Mouse (Mus musculus) neural tube, embryonic 12.5 days (tissue): ENCODE data around the gene Pacs1. TPM values are rescaled to one million over a fixed set of nuclear protein-coding genes. Genes with fewer than 3 reads are reported as not detected.
A peak's percentile ranks its signal among the peaks of the same experiment; 100 is the strongest.
"Not testable (repeated sequence)": the region's sequence is repeated elsewhere in the genome, so short reads cannot be mapped to it uniquely, and the experiment has no call there.

Source experiments
- ATAC-seq: fragments of 200-750 bp; cut with Nextera tagmentation; 2 replicates; pipeline ENCODE4 v1.8.0; 2017; ENCODE audit warnings: low read depth, mild to moderate bottlenecking, moderate TSS enrichment, moderate library complexity; ENCODE audit not compliant: low FRiP score
- H3K27ac ChIP-seq: fragments of 300-500 bp; sonication (generic); 2 replicates; pipeline ENCODE4 v1.5.1; 2016
- H3K27me3 ChIP-seq: fragments of 300-500 bp; sonication (generic); replicated peaks from 2 replicates; pipeline ENCODE4 v1.6.1; 2016; ENCODE audit warnings: mild to moderate bottlenecking
- H3K36me3 ChIP-seq: fragments of 300-500 bp; sonication (generic); 2 replicates; pipeline ENCODE4 v1.6.1; 2016; ENCODE audit warnings: mild to moderate bottlenecking
- H3K4me1 ChIP-seq: fragments of 300-500 bp; sonication (generic); 2 replicates; pipeline ENCODE4 v1.6.1; 2016
- H3K4me2 ChIP-seq: fragments of 300-500 bp; sonication (generic); replicated peaks from 2 replicates; pipeline ENCODE4 v1.6.1; 2016; ENCODE audit warnings: mild to moderate bottlenecking
- H3K4me3 ChIP-seq: fragments of 300-500 bp; sonication (generic); 2 replicates; pipeline ENCODE4 v1.5.1; 2016
- H3K9ac ChIP-seq: fragments of 300-500 bp; sonication (generic); 2 replicates; pipeline ENCODE4 v1.6.1; 2016; ENCODE audit warnings: mild to moderate bottlenecking
- H3K9me3 ChIP-seq: fragments of 300-500 bp; sonication (generic); 2 replicates; pipeline ENCODE4 v1.6.1; 2016; ENCODE audit warnings: mild to moderate bottlenecking
- WGBS: fragments of 180-500 bp; shearing (Covaris S2); methylation state at CpG from one replicate; pipeline ENCODE4 v1.1.7; 2016; 5-methylcytosine and 5-hydroxymethylcytosine counted together
- microRNA-seq: library from miRNA; unstranded; fragments of <30 nt; microRNA quantifications from one replicate; pipeline ENCODE4, GENCODE M21; 2017
- polyA plus RNA-seq: library from polyadenylated mRNA; unstranded; fragments of >200 nt; fragmentation: Nextera tagmentation; extraction: Ambion mirVana; gene quantifications from 2 replicates; pipeline ENCODE4 v1.2.1, GENCODE M21; 2016

The Pacs1 gene
- polyA plus RNA-seq, 1 experiment from 2014 or later: 35.0 TPM

DNA sequence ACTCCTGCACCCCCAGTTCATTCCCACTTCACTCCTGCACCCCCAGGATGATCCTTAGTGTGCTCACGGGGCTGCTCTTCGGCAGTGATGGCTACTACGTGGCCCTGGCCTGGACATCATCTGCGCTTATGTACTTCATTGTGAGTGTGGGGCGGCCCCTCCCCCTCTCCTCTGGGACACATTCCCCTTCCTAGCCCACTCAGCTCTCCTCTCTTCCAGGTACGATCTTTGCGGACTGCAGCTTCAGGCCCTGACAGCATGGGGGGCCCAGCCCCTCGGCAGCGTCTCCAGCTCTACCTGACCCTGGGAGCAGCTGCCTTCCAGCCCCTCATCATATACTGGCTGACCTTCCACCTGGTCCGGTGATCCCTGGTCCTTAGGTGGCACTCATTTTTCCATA is 180.8 kb downstream of the Pacs1 start:
- 83% methylated on average over 10 of the region's 10 CpGs for WGBS

DNA sequence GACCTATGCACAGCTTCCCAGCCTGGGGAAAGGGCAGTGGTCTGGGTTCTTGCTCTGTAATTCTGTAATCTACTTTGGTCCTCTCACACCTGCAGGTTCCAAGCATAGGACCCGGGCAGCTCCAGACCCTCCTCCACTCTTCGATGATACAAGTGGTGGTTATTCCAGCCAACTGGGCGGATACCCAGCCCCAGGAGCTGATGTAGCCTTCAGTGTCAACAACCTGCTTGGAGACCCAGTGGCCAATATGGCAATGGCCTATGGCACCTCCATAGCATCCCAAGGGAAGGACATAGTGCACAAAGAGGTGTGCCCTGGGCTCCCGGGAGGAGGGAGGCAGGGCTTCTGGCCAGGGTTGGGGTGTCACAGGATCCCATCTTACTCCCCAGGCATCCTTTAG is 183.6 kb downstream of the Pacs1 start:
- Histone ChIP-seq H3K4me1 (peaks cover 39% of the 10 kb centered on the region), H3K4me2 (peak overlapping the region; percentile 85), H3K9me3 (no peaks in the 10 kb centered on the region), H3K36me3 (peaks cover 38% of the 10 kb centered on the region), H3K9ac (peak overlapping the region; percentile 73; the same call in 1 of the 2 replicates), H3K27me3 (peaks cover 22% of the 10 kb centered on the region), H3K4me3 (peak overlapping the region; percentile 83), H3K27ac (no peak overlapping the region)
- 94% methylated on average over 4 of the region's 4 CpGs for WGBS
- ATAC-seq: no peak

More for the DNA sequence above, 180.8 kb downstream of the Pacs1 start:
- Histone ChIP-seq H3K27ac (no peak overlapping the region), H3K4me2 (no peak overlapping the region), H3K36me3 (peaks cover 38% of the 10 kb centered on the region), H3K27me3 (no peaks in the 10 kb centered on the region), H3K9ac (no peak overlapping the region), H3K9me3 (no peaks in the 10 kb centered on the region), H3K4me1 (peaks cover 58% of the 10 kb centered on the region), H3K4me3 (no peak overlapping the region)
- no peak for ATAC-seq

DNA sequence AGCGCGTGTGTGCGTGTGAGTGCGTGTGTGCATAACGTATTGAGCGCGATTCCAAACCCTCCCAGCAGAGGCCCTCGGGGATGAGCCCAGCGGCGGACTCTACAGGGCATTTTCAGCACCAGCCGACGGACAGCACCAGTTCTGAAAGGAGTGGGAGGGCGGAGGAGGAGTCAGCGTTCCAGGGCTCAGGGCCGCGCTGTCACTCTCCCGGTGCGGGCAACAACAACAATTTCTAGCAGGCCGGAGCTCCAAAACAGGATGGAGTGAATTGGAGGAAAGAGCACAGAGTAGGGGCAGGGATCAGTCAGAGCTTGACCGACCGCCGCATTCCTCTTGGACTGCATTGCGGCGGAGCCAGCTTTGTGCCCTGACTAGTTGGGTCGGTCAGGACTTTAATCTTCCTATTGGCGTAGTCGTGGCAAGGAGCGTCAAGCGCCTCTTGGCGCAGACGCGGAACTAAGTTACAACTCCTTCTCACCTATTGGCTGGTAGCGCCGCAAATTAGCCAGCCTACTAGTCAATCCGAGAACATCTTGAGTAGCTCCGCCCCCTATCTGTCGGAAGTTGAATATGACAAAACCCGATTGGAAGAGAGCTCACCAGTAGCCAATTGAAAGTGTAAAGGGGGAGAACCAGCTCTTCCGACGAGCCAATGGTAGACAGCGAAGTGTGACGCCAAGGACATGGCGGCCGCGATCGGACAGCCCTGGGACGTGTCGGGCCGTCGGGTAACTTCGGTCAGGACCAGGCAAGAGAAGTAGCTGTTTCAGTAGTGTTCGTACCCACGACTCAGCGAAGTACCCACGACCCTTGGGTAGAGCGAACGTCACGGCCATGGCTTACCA is 184.8 kb downstream of the Pacs1 start, which contains the start of gene Yif1a:
Yif1a (plus strand) TSS at position 655 of the 845 bp plus-strand sequence.
- Histone ChIP-seq H3K9ac (peak within 1 kb of the TSS; percentile 73), H3K4me1 (peaks cover 28% of the 10 kb centered on the region), H3K9me3 (no peaks in the 10 kb centered on the region), H3K36me3 (peaks cover 29% of the 10 kb centered on the region), H3K27me3 (peaks cover 34% of the 10 kb centered on the region), H3K27ac (peak within 1 kb of the TSS; percentile 82), H3K4me3 (peak within 1 kb of the TSS; percentile 83), H3K4me2 (peak within 1 kb of the TSS; percentile 85)
- under 1% methylated on average over 58 of the region's 58 CpGs for WGBS
- peak; percentile 95 for ATAC-seq

DNA sequence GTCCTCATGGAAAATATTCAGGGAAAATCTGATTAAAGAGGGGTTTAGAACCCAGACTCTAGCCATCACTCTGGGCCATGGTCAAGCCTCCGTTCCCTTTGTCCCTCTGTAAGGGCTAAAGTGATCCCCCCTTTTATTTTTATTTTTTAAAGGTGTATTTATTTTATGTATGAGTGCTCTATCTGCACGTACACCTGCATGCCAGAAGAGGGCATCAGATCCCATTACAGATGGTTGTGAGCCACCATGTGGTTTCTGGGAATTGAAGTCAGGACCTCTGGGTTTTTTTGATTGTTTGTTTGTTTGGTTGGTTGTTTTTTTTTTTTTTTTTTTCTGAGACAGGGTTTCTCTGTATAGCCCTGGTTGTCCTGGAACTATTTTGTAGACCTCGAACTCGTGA is 186.4 kb downstream of the Pacs1 start:
- WGBS: 61% methylated on average over 4 of the region's 4 CpGs
- Histone ChIP-seq H3K27me3 (peaks cover 50% of the 10 kb centered on the region), H3K4me1 (peaks cover 24% of the 10 kb centered on the region), H3K36me3 (peaks cover 13% of the 10 kb centered on the region)
- not testable (repeated sequence) for H3K4me2 ChIP-seq, H3K9me3 ChIP-seq, ATAC-seq, H3K27ac ChIP-seq, H3K9ac ChIP-seq, H3K4me3 ChIP-seq

DNA sequence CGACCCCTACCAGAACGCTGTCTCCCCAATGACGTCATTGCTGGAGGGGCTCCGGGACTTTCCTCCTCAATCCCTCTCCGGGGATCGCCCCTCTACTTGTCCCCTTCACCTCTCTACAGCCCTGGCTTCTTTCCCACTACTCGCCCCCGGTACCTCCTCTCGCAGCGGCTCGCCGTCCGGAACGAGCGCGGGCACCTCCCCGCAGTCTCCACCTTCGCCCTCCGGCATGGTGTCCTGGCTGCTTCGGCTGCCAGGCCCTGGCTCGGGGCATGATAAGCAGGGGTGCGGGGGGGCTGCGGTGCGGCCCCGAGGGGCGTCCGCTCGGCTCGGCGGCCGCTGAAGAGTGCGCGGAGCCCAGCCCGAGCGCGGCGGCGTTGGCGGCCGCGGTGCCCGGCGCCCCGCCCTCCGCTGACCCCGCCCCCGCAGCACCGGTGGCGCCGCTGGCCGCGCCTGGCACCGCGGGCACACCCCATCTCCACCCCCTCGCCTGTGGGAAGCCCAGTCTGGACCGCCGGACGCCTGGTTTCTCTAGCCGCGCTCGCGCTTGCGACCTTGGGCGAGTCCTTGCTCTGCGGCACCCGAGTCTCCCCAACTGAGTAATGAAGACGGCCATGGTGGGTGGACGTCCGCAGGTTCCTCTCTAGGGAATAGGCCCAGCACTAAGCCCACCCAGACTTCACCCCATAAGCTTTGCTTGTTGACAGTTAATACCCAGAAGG is 187.6 kb downstream of the Pacs1 start, which contains the start of gene Tmem151a:
Tmem151a (minus strand) TSS at position 387 of the 719 bp plus-strand sequence.
- WGBS: 1% methylated on average over 66 of the region's 69 CpGs
- Histone ChIP-seq H3K9me3 (no peaks in the 10 kb centered on the region), H3K4me3 (peak within 1 kb of the TSS; percentile 43), H3K4me2 (peak within 1 kb of the TSS; percentile 75), H3K36me3 (peaks cover under 1% of the 10 kb centered on the region), H3K4me1 (peaks cover 24% of the 10 kb centered on the region), H3K9ac (peak within 1 kb of the TSS; percentile 53), H3K27me3 (peaks cover 62% of the 10 kb centered on the region), H3K27ac (no peak within 1 kb of the TSS)
- ATAC-seq: no peak

DNA sequence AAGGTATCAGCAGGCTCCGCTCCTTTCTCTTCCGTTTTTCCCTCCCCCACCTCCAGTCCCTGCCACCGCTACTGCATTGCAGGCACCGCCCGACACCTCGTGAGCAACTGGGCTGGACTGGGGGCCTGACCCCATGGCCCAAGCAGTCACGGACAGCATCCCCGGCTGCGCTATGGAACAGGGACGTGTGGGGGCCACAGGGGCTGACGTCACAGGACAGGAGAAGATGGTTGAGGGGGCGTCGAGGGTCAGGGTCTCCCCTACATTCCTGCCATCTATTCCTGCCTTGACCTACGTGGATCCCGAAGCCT is 188.1 kb downstream of the Pacs1 start:
- WGBS: 8% methylated on average over 15 of the region's 15 CpGs
- Histone ChIP-seq H3K9ac (peak overlapping the region; percentile 53; the same call in 1 of the 2 replicates), H3K4me2 (peak overlapping the region; percentile 75), H3K36me3 (no peaks in the 10 kb centered on the region), H3K9me3 (no peaks in the 10 kb centered on the region), H3K4me1 (peaks cover 24% of the 10 kb centered on the region), H3K27ac (no peak overlapping the region), H3K27me3 (peaks cover 67% of the 10 kb centered on the region), H3K4me3 (peak overlapping the region; percentile 43)
- ATAC-seq: no peak

DNA sequence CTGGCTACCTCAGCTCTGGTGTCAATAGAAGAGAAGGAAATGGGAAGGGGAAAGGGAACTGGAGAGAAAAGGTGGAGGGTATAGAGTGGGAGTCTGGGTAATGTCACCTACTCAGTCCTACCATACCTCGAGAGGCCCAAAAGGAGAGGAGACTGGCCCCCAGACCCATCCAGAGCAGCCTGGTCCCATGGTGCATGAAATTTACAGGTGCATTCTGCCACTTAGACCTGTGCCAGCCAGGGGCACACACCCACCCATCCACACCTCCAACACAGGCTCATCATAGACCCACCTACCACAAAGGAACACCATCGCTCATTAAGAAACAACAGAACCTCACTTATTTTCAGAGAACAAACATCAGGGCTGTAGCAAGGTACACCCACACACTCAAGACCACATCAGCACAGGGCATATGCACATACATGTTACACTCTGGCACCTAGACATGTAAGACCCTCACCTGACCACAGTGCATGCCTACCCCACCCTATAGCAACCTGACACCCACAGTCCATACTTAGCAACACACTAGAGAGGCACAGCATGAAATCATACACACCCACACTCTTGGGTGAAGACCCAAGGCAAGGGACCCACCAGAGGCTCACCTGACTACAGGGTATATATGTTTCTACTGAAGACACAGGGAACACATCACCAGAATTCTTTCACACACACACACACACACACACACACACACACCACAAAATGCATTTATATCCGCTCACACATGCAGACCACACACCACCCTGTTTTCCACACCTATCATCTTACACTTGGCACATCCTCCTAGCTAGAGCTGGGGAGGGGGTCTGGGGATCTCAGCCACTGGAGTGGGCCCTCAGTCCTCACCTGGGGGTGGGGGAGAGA is 188.7 kb downstream of the Pacs1 start:
- H3K27ac ChIP-seq: no peak overlapping the region
- peaks cover 68% of the 10 kb centered on the region for H3K27me3 ChIP-seq
- H3K4me1 ChIP-seq: peaks cover 21% of the 10 kb centered on the region
- 78% methylated on average over 3 of the region's 3 CpGs for WGBS
- H3K4me3 ChIP-seq: peak overlapping the region; percentile 43
- no peak for ATAC-seq
- no peaks in the 10 kb centered on the region for H3K36me3 ChIP-seq
- 0 out of 2 replicates have a peak overlapping the region, but pooled peaks have one; percentile 53 for H3K9ac ChIP-seq
- peak overlapping the region; percentile 75 for H3K4me2 ChIP-seq
- H3K9me3 ChIP-seq: no peaks in the 10 kb centered on the region

Small RNAs within 50 kb of the gene (microRNA-seq; reads per million reads assigned to microRNA genes)
- gene Gm27468: not detected

Other genes starting within 250 kb of the Pacs1 start
- gene Slc29a2, start 249.3 kb downstream of the Pacs1 start, polyA plus RNA-seq: 6.1 and 6.2 TPM in 2 replicates
- 48.2 and 50.0 TPM in 2 replicates for gene B4gat1, start 234.3 kb downstream of the Pacs1 start, polyA plus RNA-seq
- 2.4 and 3.4 TPM in 2 replicates for gene AC124502.3, start 234.2 kb downstream of the Pacs1 start, polyA plus RNA-seq
- gene Brms1, start 231.8 kb downstream of the Pacs1 start, polyA plus RNA-seq: 58.7 TPM in 2 replicates
- gene Rin1, start 222.6 kb downstream of the Pacs1 start, polyA plus RNA-seq: 2.0 and 2.5 TPM in 2 replicates
- gene Cd248, start 205.0 kb downstream of the Pacs1 start, polyA plus RNA-seq: 22.9 and 26.3 TPM in 2 replicates
- 2.5 and 2.8 TPM in 2 replicates for gene Tmem151a, start 187.6 kb downstream of the Pacs1 start, polyA plus RNA-seq
- 66.3 and 69.1 TPM in 2 replicates for gene Yif1a, start 184.6 kb downstream of the Pacs1 start, polyA plus RNA-seq
- 231 and 236 TPM in 2 replicates for gene Cnih2, start 174.6 kb downstream of the Pacs1 start, polyA plus RNA-seq
- 245 and 247 TPM in 2 replicates for gene Rab1b, start 166.0 kb downstream of the Pacs1 start, polyA plus RNA-seq
- gene Klc2, start 154.6 kb downstream of the Pacs1 start, polyA plus RNA-seq: 62.6 and 63.1 TPM in 2 replicates
- 351 and 381 TPM in 2 replicates for gene Sf3b2, start 22.3 kb upstream of the Pacs1 start, polyA plus RNA-seq
- 18.6 and 19.4 TPM in 2 replicates for gene Gal3st3, start 25.2 kb upstream of the Pacs1 start, polyA plus RNA-seq
- gene Catsper1, start 62.6 kb upstream of the Pacs1 start, polyA plus RNA-seq: not detected in 2 replicates
- gene Cst6, start 76.5 kb upstream of the Pacs1 start, polyA plus RNA-seq: 3.9 and 4.1 TPM in 2 replicates
- 69.7 and 70.9 TPM in 2 replicates for gene Eif1ad, start 93.6 kb upstream of the Pacs1 start, polyA plus RNA-seq
- gene Banf1, start 94.0 kb upstream of the Pacs1 start, polyA plus RNA-seq: 344 and 354 TPM in 2 replicates
- gene Sart1, start 115.6 kb upstream of the Pacs1 start, polyA plus RNA-seq: 110 and 112 TPM in 2 replicates
- 0.24 and 0.25 TPM in 2 replicates for gene Tsga10ip, start 129.4 kb upstream of the Pacs1 start, polyA plus RNA-seq
- gene Drap1, start 151.9 kb upstream of the Pacs1 start, polyA plus RNA-seq: 270 and 298 TPM in 2 replicates
- gene AI837181, start 152.0 kb upstream of the Pacs1 start, polyA plus RNA-seq: 61.2 and 65.4 TPM in 2 replicates
- not detected in 2 replicates for gene Fosl1, start 174.4 kb upstream of the Pacs1 start, polyA plus RNA-seq
- gene Ccdc85b, start 184.8 kb upstream of the Pacs1 start, polyA plus RNA-seq: 12.9 and 13.0 TPM in 2 replicates
- 142 and 145 TPM in 2 replicates for gene Fibp, start 187.5 kb upstream of the Pacs1 start, polyA plus RNA-seq
- gene Ctsw, start 195.4 kb upstream of the Pacs1 start, polyA plus RNA-seq: 3.3 and 4.2 TPM in 2 replicates
- gene Efemp2, start 200.8 kb upstream of the Pacs1 start, polyA plus RNA-seq: 58.3 and 60.3 TPM in 2 replicates
- 44.6 and 47.9 TPM in 2 replicates for gene Mus81, start 215.3 kb upstream of the Pacs1 start, polyA plus RNA-seq
- 3,361 and 3,377 TPM in 2 replicates for gene Cfl1, start 217.3 kb upstream of the Pacs1 start, polyA plus RNA-seq
- 0.32 and 0.46 TPM in 2 replicates for gene 1700020D05Rik, start 230.7 kb upstream of the Pacs1 start, polyA plus RNA-seq
- gene Snx32, start 237.4 kb upstream of the Pacs1 start, polyA plus RNA-seq: 43.1 and 47.1 TPM in 2 replicates